Mouse (Mus musculus) kidney, adult 2 months (tissue): ENCODE measurements around the gene Fam25c.

ENCODE experiments used
- CTCF ChIP-seq: fragments of 200-500 bp; conservative IDR thresholded peaks from 2 replicates; pipeline ENCODE4 v1.5.1; 2011; ENCODE audit warnings: low read depth, mild to moderate bottlenecking, control low read depth, low read length, moderate library complexity, mixed read lengths; ENCODE audit not compliant: insufficient read depth, insufficient read length
- POLR2A ChIP-seq: fragments of 200-500 bp; IDR thresholded peaks from one replicate; pipeline ENCODE4 v1.6.1; 2011; ENCODE audit warnings: low read depth, low read length, control low read depth

DNA sequence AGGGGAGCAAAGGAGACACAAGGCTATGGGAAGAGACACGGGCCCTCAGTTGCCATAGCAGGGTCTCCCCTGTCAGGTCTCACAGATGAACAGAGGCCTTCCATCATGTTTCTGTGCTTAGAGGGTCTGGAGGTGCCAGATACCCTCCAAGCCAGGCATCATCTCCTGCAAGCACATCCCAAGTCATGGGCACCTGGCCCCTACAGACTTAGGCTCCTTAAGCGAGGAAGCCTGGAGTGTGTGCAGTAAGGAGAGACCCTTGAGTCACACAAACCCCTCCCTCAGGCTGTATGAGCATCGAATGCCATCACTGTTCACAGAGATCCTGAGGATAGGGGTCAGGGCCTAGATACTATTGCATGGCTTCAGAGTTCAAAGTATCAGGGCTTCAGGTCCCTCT lies 15.7 kb upstream of the Fam25c start:
- TF ChIP-seq CTCF (no peak), POLR2A (no peak)
